Mouse (Mus musculus) neural tube, embryonic 14.5 days (tissue): ENCODE data around the gene Mecom. TPM values are rescaled to one million over a fixed set of nuclear protein-coding genes. Genes with fewer than 3 reads are reported as not detected.

Experiments
- ATAC-seq: fragments of 200-750 bp; cut with Nextera tagmentation; 2 replicates; pipeline ENCODE4 v1.8.0; 2017; ENCODE audit warnings: low read depth, mild to moderate bottlenecking, moderate TSS enrichment, moderate library complexity
- H3K27ac ChIP-seq: fragments of 300-500 bp; sonication (generic); 2 replicates; pipeline ENCODE4 v1.5.1; 2014; ENCODE audit warnings: low read depth, mild to moderate bottlenecking, control low read depth, low read length, moderate library complexity, mixed read lengths
- H3K27me3 ChIP-seq: fragments of 300-500 bp; sonication (generic); 2 replicates; pipeline ENCODE4 v1.6.1; 2014; ENCODE audit warnings: low read length; ENCODE audit not compliant: control insufficient read depth, insufficient read depth
- H3K36me3 ChIP-seq: fragments of 300-500 bp; sonication (generic); 2 replicates; pipeline ENCODE4 v1.6.1; 2014; ENCODE audit warnings: low read length, mixed read lengths; ENCODE audit not compliant: control insufficient read depth, insufficient read depth
- H3K4me1 ChIP-seq: fragments of 300-500 bp; sonication (generic); 2 replicates; pipeline ENCODE4 v1.6.1; 2014; ENCODE audit warnings: low read length; ENCODE audit not compliant: control insufficient read depth, insufficient read depth
- H3K4me2 ChIP-seq: fragments of 300-500 bp; sonication (generic); 2 replicates; pipeline ENCODE4 v1.6.1; 2014; ENCODE audit warnings: mild to moderate bottlenecking, low read depth, low read length, control low read depth
- H3K4me3 ChIP-seq: fragments of 300-500 bp; sonication (generic); 2 replicates; pipeline ENCODE4 v1.5.1; 2014; ENCODE audit warnings: low read depth, low read length, control low read depth, mixed read lengths
- H3K9ac ChIP-seq: fragments of 300-500 bp; sonication (generic); replicated peaks from 2 replicates; pipeline ENCODE4 v1.6.1; 2014; ENCODE audit warnings: low read depth, mild to moderate bottlenecking, control low read depth, low read length, mixed read lengths
- H3K9me3 ChIP-seq: fragments of 300-500 bp; sonication (generic); 2 replicates; pipeline ENCODE4 v1.6.1; 2016; ENCODE audit warnings: low read length; ENCODE audit not compliant: control insufficient read depth
- WGBS: fragments of 180-500 bp; shearing (Covaris S2); extraction: QIAGEN DNeasy Blood & Tissue Kit; methylation state at CpG from one replicate; pipeline ENCODE4 v1.1.7; 2014; 5-methylcytosine and 5-hydroxymethylcytosine counted together
- polyA plus RNA-seq: library from polyadenylated mRNA; unstranded; fragments of >200 nt; fragmentation: Nextera tagmentation; extraction: Ambion mirVana; gene quantifications from 2 replicates; pipeline ENCODE4 v1.2.1, GENCODE M21; 2014

The Mecom gene
- polyA plus RNA-seq, 1 experiment from 2014 or later: 6.4 TPM

GRCm38 (mm10) chr3:30050795-30051194 is 497.0 kb downstream of the Mecom start:
- H3K9me3 ChIP-seq: no peaks in the 10 kb centered on the region
- no peaks in the 10 kb centered on the region for H3K36me3 ChIP-seq
- no peak overlapping the region for H3K4me3 ChIP-seq
- H3K27ac ChIP-seq: no peak overlapping the region
- no peak overlapping the region for H3K4me2 ChIP-seq
- no peaks in the 10 kb centered on the region for H3K4me1 ChIP-seq
- H3K9ac ChIP-seq: no peak overlapping the region
- no peak for ATAC-seq
- no peaks in the 10 kb centered on the region for H3K27me3 ChIP-seq
- 17% methylated on average over 5 of the region's 5 CpGs for WGBS

DNA sequence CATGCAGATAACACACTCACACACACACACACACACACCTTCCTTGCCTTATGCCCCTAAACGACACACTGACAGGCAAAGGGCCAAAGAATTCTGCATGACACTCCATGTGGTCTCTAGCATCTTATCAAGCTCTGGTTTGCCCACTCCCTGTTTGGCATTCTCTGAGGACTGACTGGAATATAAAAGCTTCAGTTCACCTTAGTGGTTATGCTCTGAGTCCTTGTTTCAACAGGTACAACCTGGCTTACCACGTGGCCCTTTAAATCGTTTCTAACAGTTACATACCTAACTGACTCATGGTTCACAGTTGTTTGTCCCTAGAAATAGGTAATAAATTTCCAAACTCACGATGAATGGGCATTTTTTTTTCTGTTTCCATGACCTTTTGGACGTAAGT is 499.0 kb downstream of the Mecom start:
- WGBS: 81% methylated on average over 5 of the region's 5 CpGs
- H3K36me3 ChIP-seq: no peaks in the 10 kb centered on the region
- no peaks in the 10 kb centered on the region for H3K4me1 ChIP-seq

DNA sequence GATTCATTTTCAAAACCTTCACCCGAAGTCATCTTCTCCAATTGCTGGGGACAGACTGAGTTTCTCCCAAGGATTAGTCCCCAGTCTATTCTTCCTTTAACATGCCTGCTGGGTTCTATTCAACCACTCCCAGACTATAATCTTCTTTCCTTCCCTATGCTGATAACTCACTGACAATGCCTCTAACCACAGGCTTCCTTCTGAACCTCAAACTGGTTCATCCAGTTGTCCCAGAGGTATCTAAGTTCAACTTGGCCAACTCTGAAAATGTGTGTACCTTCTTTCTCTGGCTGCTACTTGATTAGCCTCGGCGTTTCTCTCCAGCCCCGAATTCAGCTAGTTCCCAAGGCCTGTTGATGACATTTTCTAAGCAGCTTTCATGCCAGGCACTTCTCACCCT is 499.7 kb downstream of the Mecom start:
- Histone ChIP-seq H3K27me3 (no peaks in the 10 kb centered on the region), H3K9ac (no peak overlapping the region), H3K4me2 (no peak overlapping the region), H3K4me3 (no peak overlapping the region), H3K4me1 (no peaks in the 10 kb centered on the region), H3K27ac (no peak overlapping the region), H3K36me3 (no peaks in the 10 kb centered on the region), H3K9me3 (no peaks in the 10 kb centered on the region)
- ATAC-seq: no peak
- WGBS: 74% methylated on average over 4 of the region's 4 CpGs

More for the DNA sequence above, 499.0 kb downstream of the Mecom start:
- Histone ChIP-seq H3K27ac (no peak overlapping the region), H3K27me3 (no peaks in the 10 kb centered on the region), H3K4me3 (no peak overlapping the region), H3K9ac (no peak overlapping the region), H3K4me2 (no peak overlapping the region), H3K9me3 (no peaks in the 10 kb centered on the region)
- ATAC-seq: no peak

DNA sequence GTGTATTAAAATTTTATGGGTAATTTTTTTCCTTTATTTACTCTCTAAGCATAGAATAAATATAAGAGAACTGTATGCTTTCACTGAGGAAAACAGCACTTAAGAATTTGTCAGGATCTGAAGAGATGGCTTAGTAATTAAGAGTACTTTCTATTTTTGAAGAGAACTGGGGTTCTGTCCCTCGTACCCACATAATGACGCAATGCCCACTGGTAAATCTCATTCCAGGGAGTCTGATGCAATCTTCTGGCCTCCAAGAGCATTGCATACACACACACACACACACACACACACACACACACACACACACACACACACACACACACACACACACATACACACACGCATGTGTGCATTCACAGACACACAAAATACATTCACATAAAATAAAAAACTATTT is 504.3 kb downstream of the Mecom start:
- ATAC-seq: no peak
- no peak overlapping the region for H3K27ac ChIP-seq
- no peak overlapping the region for H3K4me3 ChIP-seq
- no peaks in the 10 kb centered on the region for H3K4me1 ChIP-seq
- no peak overlapping the region for H3K4me2 ChIP-seq
- no peaks in the 10 kb centered on the region for H3K36me3 ChIP-seq
- 91% methylated on average over 3 of the region's 3 CpGs for WGBS
- no peaks in the 10 kb centered on the region for H3K27me3 ChIP-seq
- no peak overlapping the region for H3K9ac ChIP-seq
- H3K9me3 ChIP-seq: no peaks in the 10 kb centered on the region

DNA sequence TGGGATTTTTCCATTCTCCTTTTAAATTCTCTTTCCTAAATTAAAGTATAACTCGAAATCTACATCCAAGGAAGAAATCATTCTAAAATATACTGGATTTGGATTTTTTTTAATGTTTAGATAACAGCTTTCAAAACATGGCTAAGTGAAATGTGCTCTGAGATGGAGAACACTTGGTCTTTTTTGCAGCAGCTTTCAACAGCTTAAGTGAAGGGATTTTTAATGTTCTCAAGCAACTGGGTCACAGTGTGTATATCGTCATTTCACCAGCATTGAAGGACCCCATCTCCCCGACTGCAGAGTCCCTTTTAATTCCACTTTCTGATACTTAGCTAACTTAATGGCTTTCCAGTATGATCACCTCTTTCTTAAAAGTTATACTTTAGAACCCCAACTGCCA is 509.3 kb downstream of the Mecom start:
- Histone ChIP-seq H3K27me3 (no peaks in the 10 kb centered on the region), H3K36me3 (no peaks in the 10 kb centered on the region), H3K4me1 (no peaks in the 10 kb centered on the region), H3K9ac (no peak overlapping the region), H3K4me3 (no peak overlapping the region), H3K4me2 (no peak overlapping the region), H3K27ac (no peak overlapping the region), H3K9me3 (no peaks in the 10 kb centered on the region)
- 83% methylated on average over 3 of the region's 3 CpGs for WGBS
- no peak for ATAC-seq

- Histone ChIP-seq H3K4me3 (no peak overlapping the region), H3K27ac (no peak overlapping the region), H3K4me2 (no peak overlapping the region), H3K36me3 (no peaks in the 10 kb centered on the region), H3K4me1 (no peaks in the 10 kb centered on the region), H3K27me3 (peaks cover 3% of the 10 kb centered on the region; the same call in 1 of the 2 replicates), H3K9ac (no peak overlapping the region), H3K9me3 (no peaks in the 10 kb centered on the region)
- 94% methylated on average over 13 of the region's 13 CpGs for WGBS
- no peak for ATAC-seq
These were observed 527.8 kb downstream of the Mecom start for GRCm38 (mm10) chr3:30019961-30020360.

DNA sequence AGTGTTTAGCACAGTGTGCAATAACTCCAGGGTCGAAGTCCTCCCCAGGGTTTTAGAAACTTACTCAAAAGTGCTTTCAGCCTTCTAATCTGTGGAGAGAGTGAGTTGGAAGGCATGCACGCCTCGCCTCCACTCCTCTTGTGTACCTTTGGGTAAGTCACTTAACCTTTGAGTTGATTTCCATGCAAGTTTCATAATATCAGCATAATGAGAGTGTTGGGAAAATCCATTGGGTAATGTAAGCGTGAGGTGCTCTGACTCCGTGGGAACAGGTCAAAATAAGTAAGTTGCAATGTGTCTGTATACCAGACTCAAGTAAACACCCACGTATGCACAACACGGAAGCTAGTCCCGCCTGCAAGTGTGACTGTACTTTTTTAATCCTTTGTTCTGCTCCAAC is 528.4 kb downstream of the Mecom start:
- WGBS: 87% methylated on average over 8 of the region's 8 CpGs
- Histone ChIP-seq H3K4me3 (no peak overlapping the region), H3K9me3 (no peaks in the 10 kb centered on the region), H3K4me1 (no peaks in the 10 kb centered on the region), H3K27me3 (peaks cover 3% of the 10 kb centered on the region; the same call in 1 of the 2 replicates), H3K27ac (no peak overlapping the region), H3K9ac (no peak overlapping the region), H3K4me2 (no peak overlapping the region), H3K36me3 (no peaks in the 10 kb centered on the region)
- no peak for ATAC-seq

GRCm38 (mm10) chr3:30018202-30018601 is 529.6 kb downstream of the Mecom start:
- H3K4me2 ChIP-seq: no peak overlapping the region
- WGBS: 11% methylated on average over 12 of the region's 12 CpGs

DNA sequence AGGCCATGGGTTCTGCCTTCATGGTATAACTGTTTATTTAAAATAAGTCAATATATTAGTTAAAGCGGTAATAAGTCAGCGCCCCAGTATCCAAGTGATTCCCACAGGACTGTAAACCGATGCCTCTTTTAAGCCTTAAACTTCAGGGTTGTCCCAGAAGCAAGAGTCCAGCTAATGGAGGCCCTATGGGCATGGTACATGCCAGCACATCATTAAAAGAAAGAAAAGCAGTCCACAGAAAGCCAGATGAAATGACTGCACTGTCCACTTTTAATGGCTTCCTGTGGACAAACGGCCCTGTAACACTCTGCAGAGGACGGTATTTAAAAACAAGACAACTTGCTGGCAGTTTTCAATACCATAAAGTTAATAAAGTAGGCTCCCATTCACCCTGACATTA is 531.0 kb downstream of the Mecom start:
- ATAC-seq: no peak
- H3K27ac ChIP-seq: no peak overlapping the region
- no peaks in the 10 kb centered on the region for H3K36me3 ChIP-seq
- H3K9ac ChIP-seq: no peak overlapping the region
- no peak overlapping the region for H3K4me2 ChIP-seq
- no peaks in the 10 kb centered on the region for H3K9me3 ChIP-seq
- WGBS: 56% methylated on average over 5 of the region's 5 CpGs
- 0 out of 2 replicates have a peak, but pooled peaks cover 3% of the 10 kb centered on the region for H3K4me1 ChIP-seq
- no peak overlapping the region for H3K4me3 ChIP-seq
- H3K27me3 ChIP-seq: peaks cover 3% of the 10 kb centered on the region; the same call in 1 of the 2 replicates

More at GRCm38 (mm10) chr3:30018202-30018601, 529.6 kb downstream of the Mecom start:
- H3K36me3 ChIP-seq: no peaks in the 10 kb centered on the region
- ATAC-seq: no peak
- no peak overlapping the region for H3K9ac ChIP-seq
- peaks cover 3% of the 10 kb centered on the region; the same call in 1 of the 2 replicates for H3K27me3 ChIP-seq
- H3K27ac ChIP-seq: no peak overlapping the region
- H3K4me3 ChIP-seq: no peak overlapping the region
- no peaks in the 10 kb centered on the region for H3K4me1 ChIP-seq
- H3K9me3 ChIP-seq: no peaks in the 10 kb centered on the region
